Mouse (Mus musculus) left cerebral cortex, adult 2 months (tissue): ENCODE measurements at regions not wholly inside any gene's neighbourhood (a gene's known extent, or its start where the extent isn't known, plus 50 kb on each side); places are given as distances from the start of the nearest gene placed in this dataset.
A peak's percentile ranks its signal among the peaks of the same experiment; 100 is the strongest.
"Not testable (repeated sequence)": the region's sequence is repeated elsewhere in the genome, so short reads cannot be mapped to it uniquely, and the experiment has no call there.

Experiments
- DNase-seq, 2 experiments: peaks; one replicate each; pipeline ENCODE4 v3.0.0; 2021 to 2022; ENCODE audit warnings: low spot score in 2 of 2, mixed read lengths in 1 of 2; ENCODE audit errors: extremely low spot score in 1 of 2
- H3K27ac ChIP-seq: fragments of 200-600 bp; 2 replicates; pipeline ENCODE4 v1.8.1; 2022
- H3K4me3 ChIP-seq: fragments of 200-600 bp; 2 replicates; pipeline ENCODE4 v1.8.1; 2022
- CTCF ChIP-seq: fragments of 200-600 bp; IDR thresholded peaks from 2 replicates; pipeline ENCODE4 v1.8.1; 2022; ENCODE audit warnings: antibody characterized with exemption, mild to moderate bottlenecking, moderate library complexity
- intact Hi-C: fragments of 180-260 bp; cut with DNase I; formaldehyde crosslinking; loops from one replicate; pipeline ENCODE4 v1.15.1; 2025

DNA sequence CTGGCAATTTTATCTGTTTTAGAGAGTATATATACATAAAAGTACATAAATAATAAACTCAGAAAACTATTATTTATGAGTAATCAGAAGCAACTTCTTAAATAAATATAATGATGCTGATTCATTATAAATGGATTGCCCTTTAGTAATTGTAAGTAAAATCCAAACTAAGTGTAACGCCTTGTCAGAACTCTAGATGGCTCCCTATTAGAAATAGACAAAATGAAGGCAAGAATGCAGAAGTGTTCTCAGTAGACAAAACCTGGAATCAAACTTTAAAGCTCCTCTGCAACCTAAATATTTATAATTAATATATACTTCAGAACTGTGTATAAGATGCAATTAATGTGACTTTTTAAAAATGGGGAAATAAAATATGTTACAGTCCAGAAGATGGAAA is 73.4 kb upstream of the Lipo1 start:
- intact Hi-C loops, result no loop called here
- no peak overlapping the region for H3K4me3 ChIP-seq
- peak; percentile 33; the same call in 1 of the 2 replicates for TF ChIP-seq CTCF

GRCm38 (mm10) chr19:33851061-33851460 is 63.8 kb upstream of the Lipo1 start:
- no peak for DNase-seq
- Histone ChIP-seq H3K4me3 (no peak overlapping the region), H3K27ac (no peak overlapping the region)
- intact Hi-C loops, result no loop called here
- TF ChIP-seq CTCF, result no peak

More for the DNA sequence above, 73.4 kb upstream of the Lipo1 start:
- H3K27ac ChIP-seq, result no peak overlapping the region
- DNase-seq, result no peak

DNA sequence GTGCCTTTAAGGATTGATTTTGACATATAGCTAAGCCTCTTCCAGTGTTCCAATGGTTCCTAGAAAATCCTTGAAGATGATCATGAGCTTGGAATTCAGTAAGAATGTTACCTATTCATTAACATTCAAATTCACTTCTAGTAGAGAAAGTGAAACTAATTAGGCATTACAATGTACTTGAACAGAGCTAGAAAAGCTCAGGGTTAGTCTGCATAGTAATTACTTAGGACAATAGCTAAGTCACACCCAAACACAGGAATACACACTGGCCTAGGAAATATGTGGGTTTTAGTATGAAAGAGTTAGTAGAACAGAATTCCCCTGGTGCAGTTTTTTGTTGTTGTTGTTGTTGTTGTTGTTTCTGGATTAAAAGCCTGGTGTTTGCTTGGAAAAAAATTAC is 63.4 kb upstream of the Lipo1 start:
- TF ChIP-seq CTCF, result no peak
- Histone ChIP-seq H3K27ac (no peak overlapping the region), H3K4me3 (no peak overlapping the region)
- DNase-seq, result no peak
- intact Hi-C loops, result no loop called here

DNA sequence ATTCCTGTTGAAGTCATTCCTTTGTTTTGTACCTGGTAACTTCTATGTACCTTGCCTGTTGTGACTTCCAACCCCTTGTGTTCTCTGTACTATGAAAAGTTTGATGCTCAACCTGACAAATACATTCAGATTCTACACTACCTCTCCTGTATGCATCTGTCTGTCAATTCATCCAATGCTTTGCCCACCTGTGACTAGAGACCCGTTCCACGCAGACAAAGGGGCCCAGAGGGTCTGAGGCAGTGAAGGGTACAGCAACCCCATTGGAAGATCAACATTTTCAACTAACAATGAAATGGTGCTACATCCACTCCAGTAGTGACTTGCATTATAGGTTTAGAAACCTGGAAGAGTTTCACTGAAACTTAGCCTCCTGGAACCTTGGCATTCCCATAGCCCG is 62.9 kb upstream of the Lipo1 start:
- intact Hi-C loops, H3K27ac ChIP-seq, H3K4me3 ChIP-seq, DNase-seq: not testable (repeated sequence)

- H3K4me3 ChIP-seq, intact Hi-C loops, H3K27ac ChIP-seq, DNase-seq: not testable (repeated sequence)
Observed at GRCm38 (mm10) chr19:33849291-33850044, 62.2 kb upstream of the Lipo1 start.
